Mouse (Mus musculus): Measurements from ENCODE around the gene Dnajb3.

GRCm38 (mm10) chr1:88199996-88200395, 5.6 kb downstream of the Dnajb3 start:
- TF ChIP-seq POLR2A (IDR thresholded peaks at IDR 0.05; ENCODE audit: extremely low read depth, insufficient read depth, low read length) = no peak
- TF ChIP-seq CTCF (IDR thresholded peaks at IDR 0.05; ENCODE audit: extremely low read depth, insufficient read depth, low read length) = no peak
